Mouse (Mus musculus) lung, embryonic 16.5 days (tissue): ENCODE data around the gene Miga2. TPM values are rescaled to one million over a fixed set of nuclear protein-coding genes. Genes with fewer than 3 reads are reported as not detected.
A peak's percentile ranks its signal among the peaks of the same experiment; 100 is the strongest.

ENCODE experiments used
- ATAC-seq: fragments of 200-750 bp; cut with Nextera tagmentation; 2 replicates; pipeline ENCODE4 v1.8.0; 2017; ENCODE audit warnings: low read depth, mild to moderate bottlenecking, moderate library complexity
- H3K27ac ChIP-seq: fragments of 300-500 bp; sonication (generic); 2 replicates; pipeline ENCODE4 v1.5.1; 2014; ENCODE audit warnings: mild to moderate bottlenecking, control low read depth, low read length
- H3K27me3 ChIP-seq: fragments of 300-500 bp; sonication (generic); 2 replicates; pipeline ENCODE4 v1.6.1; 2014; ENCODE audit warnings: low read depth, low read length, mixed read lengths; ENCODE audit not compliant: control insufficient read depth, insufficient read depth
- H3K36me3 ChIP-seq: fragments of 300-500 bp; sonication (generic); 2 replicates; pipeline ENCODE4 v1.6.1; 2014; ENCODE audit warnings: low read length; ENCODE audit not compliant: control insufficient read depth, insufficient read depth
- H3K4me1 ChIP-seq: fragments of 300-500 bp; sonication (generic); replicated peaks from 2 replicates; pipeline ENCODE4 v1.6.1; 2014; ENCODE audit warnings: low read length, mixed read lengths; ENCODE audit not compliant: control insufficient read depth, insufficient read depth
- H3K4me2 ChIP-seq: fragments of 300-500 bp; sonication (generic); 2 replicates; pipeline ENCODE4 v1.6.1; 2014; ENCODE audit warnings: low read depth, low read length, control low read depth
- H3K4me3 ChIP-seq: fragments of 300-500 bp; sonication (generic); 2 replicates; pipeline ENCODE4 v1.5.1; 2014; ENCODE audit warnings: mild to moderate bottlenecking, low read length, control low read depth
- H3K9ac ChIP-seq: fragments of 300-500 bp; sonication (generic); 2 replicates; pipeline ENCODE4 v1.6.1; 2014; ENCODE audit warnings: low read length, control low read depth
- H3K9me3 ChIP-seq: fragments of 300-500 bp; sonication (generic); 2 replicates; pipeline ENCODE4 v1.6.1; 2016; ENCODE audit warnings: low read length; ENCODE audit not compliant: control insufficient read depth
- WGBS: fragments of 180-500 bp; shearing (Covaris S2); extraction: QIAGEN DNeasy Blood & Tissue Kit; methylation state at CpG from one replicate; pipeline ENCODE4 v1.1.7; 2014; 5-methylcytosine and 5-hydroxymethylcytosine counted together
- microRNA-seq: library from miRNA; unstranded; fragments of <30 nt; microRNA quantifications from one replicate; pipeline ENCODE4, GENCODE M21; 2016
- polyA plus RNA-seq: library from polyadenylated mRNA; unstranded; fragments of >200 nt; fragmentation: Nextera tagmentation; extraction: Ambion mirVana; gene quantifications from 2 replicates; pipeline ENCODE4 v1.2.1, GENCODE M21; 2015

The Miga2 gene
- polyA plus RNA-seq, 1 experiment from 2014 or later, result 24.8 TPM

GRCm38 (mm10) chr2:30418259-30418658, 54.2 kb downstream of the Miga2 start:
- Histone ChIP-seq H3K36me3 (no peaks in the 10 kb centered on the region; the same call in 1 of the 2 replicates), H3K27me3 (no peaks in the 10 kb centered on the region), H3K9me3 (no peaks in the 10 kb centered on the region), H3K4me3 (no peak overlapping the region), H3K27ac (no peak overlapping the region), H3K4me2 (no peak overlapping the region), H3K4me1 (peaks cover 26% of the 10 kb centered on the region), H3K9ac (no peak overlapping the region; the same call in 1 of the 2 replicates)
- no peak for ATAC-seq
- 56% methylated on average over 6 of the region's 6 CpGs for WGBS

GRCm38 (mm10) chr2:30419112-30419511, 55.1 kb downstream of the Miga2 start:
- H3K4me3 ChIP-seq, result no peak overlapping the region
- H3K4me2 ChIP-seq, result no peak overlapping the region
- no peak for ATAC-seq
- H3K4me1 ChIP-seq, result peaks cover 22% of the 10 kb centered on the region
- 34% methylated on average over 10 of the region's 10 CpGs for WGBS
- H3K9ac ChIP-seq, result peak overlapping the region; percentile 27; the same call in 1 of the 2 replicates
- H3K27ac ChIP-seq, result peak overlapping the region; percentile 26; the same call in 1 of the 2 replicates
- H3K27me3 ChIP-seq, result no peaks in the 10 kb centered on the region
- no peaks in the 10 kb centered on the region; the same call in 1 of the 2 replicates for H3K36me3 ChIP-seq
- no peaks in the 10 kb centered on the region for H3K9me3 ChIP-seq

GRCm38 (mm10) chr2:30421432-30421831, 57.4 kb downstream of the Miga2 start:
- H3K27me3 ChIP-seq, result no peaks in the 10 kb centered on the region
- WGBS, result 60% methylated on average over 4 of the region's 4 CpGs
- H3K9me3 ChIP-seq, result no peaks in the 10 kb centered on the region
- no peak for ATAC-seq
- no peak overlapping the region for H3K27ac ChIP-seq
- H3K4me1 ChIP-seq, result peaks cover 18% of the 10 kb centered on the region
- no peaks in the 10 kb centered on the region; the same call in 1 of the 2 replicates for H3K36me3 ChIP-seq
- H3K9ac ChIP-seq, result no peak overlapping the region
- no peak overlapping the region for H3K4me2 ChIP-seq
- H3K4me3 ChIP-seq, result no peak overlapping the region

GRCm38 (mm10) chr2:30429156-30429555, 65.1 kb downstream of the Miga2 start:
- Histone ChIP-seq H3K4me1 (no peaks in the 10 kb centered on the region), H3K4me3 (no peak overlapping the region), H3K36me3 (peaks cover 53% of the 10 kb centered on the region), H3K4me2 (no peak overlapping the region), H3K27me3 (no peaks in the 10 kb centered on the region), H3K9ac (no peak overlapping the region), H3K9me3 (no peaks in the 10 kb centered on the region), H3K27ac (no peak overlapping the region)
- ATAC-seq, result no peak

Small RNA genes lying within 50 kb of the gene (microRNA-seq; reads per million reads assigned to microRNA genes)
- not detected for gene Gm47292

Other genes with a start within 250 kb of the Miga2 start
- 6.1 and 7.8 TPM in 2 replicates for gene Zer1, start 239.6 kb upstream of the Miga2 start, polyA plus RNA-seq
- gene Tbc1d13, start 230.5 kb upstream of the Miga2 start, polyA plus RNA-seq, result 5.2 and 5.7 TPM in 2 replicates
- 12.0 and 13.3 TPM in 2 replicates for gene Endog, start 192.7 kb upstream of the Miga2 start, polyA plus RNA-seq
- gene Spout1, start 185.8 kb upstream of the Miga2 start, polyA plus RNA-seq, result 66.6 TPM in 2 replicates
- gene Kyat1, start 158.4 kb upstream of the Miga2 start, polyA plus RNA-seq, result 12.7 and 12.9 TPM in 2 replicates
- 41.9 and 42.0 TPM in 2 replicates for gene Lrrc8a, start 126.5 kb upstream of the Miga2 start, polyA plus RNA-seq
- gene Gm28035, start 123.7 kb upstream of the Miga2 start, polyA plus RNA-seq, result 0.16 and 0.18 TPM in 2 replicates
- gene Phyhd1, start 98.0 kb upstream of the Miga2 start, polyA plus RNA-seq, result 7.4 and 8.2 TPM in 2 replicates
- gene Gm28038, start 83.2 kb upstream of the Miga2 start, polyA plus RNA-seq, result not detected in 2 replicates
- gene Dolk, start 77.9 kb upstream of the Miga2 start, polyA plus RNA-seq, result 30.3 and 31.4 TPM in 2 replicates
- 30.5 and 33.6 TPM in 2 replicates for gene Nup188, start 77.8 kb upstream of the Miga2 start, polyA plus RNA-seq
- gene Sh3glb2, start 4.9 kb upstream of the Miga2 start, polyA plus RNA-seq, result 81.5 and 83.9 TPM in 2 replicates
- gene Dolpp1, start 28.0 kb downstream of the Miga2 start, polyA plus RNA-seq, result 49.6 and 52.6 TPM in 2 replicates
- 39.3 and 42.4 TPM in 2 replicates for gene Crat, start 51.6 kb downstream of the Miga2 start, polyA plus RNA-seq
- gene Ptpa, start 51.8 kb downstream of the Miga2 start, polyA plus RNA-seq, result 163 TPM in 2 replicates
- 1.1 and 1.5 TPM in 2 replicates for gene Ier5l, start 110.0 kb downstream of the Miga2 start, polyA plus RNA-seq
- 0.69 and 1.6 TPM in 2 replicates for gene Cstad, start 230.8 kb downstream of the Miga2 start, polyA plus RNA-seq